ENCODE assay signal across 10 mouse cellular contexts in the genomic region with DNA sequence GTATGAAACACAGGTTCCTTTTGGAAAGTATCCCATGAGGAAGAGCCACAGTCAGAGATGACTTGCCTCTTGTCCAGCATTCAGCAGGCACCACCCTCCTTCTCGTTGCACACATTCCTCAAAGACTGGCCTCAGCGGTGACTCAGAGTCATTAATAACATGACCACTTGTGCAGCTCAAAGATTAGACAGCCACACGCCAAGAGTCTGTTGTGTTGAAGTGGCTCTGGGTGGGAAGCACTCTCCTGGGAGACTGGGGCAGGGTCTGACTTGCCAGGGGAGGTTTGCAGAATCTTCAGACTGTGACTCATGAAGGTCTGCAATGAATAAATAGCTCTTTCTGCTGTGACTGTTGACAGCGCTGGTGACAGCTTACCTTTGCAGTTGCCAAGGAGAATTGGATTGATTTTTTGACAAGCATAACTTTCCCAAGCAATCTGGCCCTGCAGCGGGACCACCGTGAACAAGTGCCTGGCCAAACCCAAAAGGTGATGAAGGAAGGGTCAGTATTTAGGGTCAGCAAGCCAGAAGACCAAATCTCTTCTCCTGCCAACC.
DNase-seq lines count a peak whose midpoint lies in the region; ATAC-seq and TF ChIP-seq lines count a peak whose summit lies in the region.
"Had no signal": no experiment of that assay in that cellular context is flagged by ENCODE, and none has a peak within 500 bp of the region (broad histone marks: within the 10 kb centered on the region; RNA-seq: fewer than 3 reads in every experiment).

No protein-coding gene starts in this region.

- 20% methylated on average over 6 of the region's 6 CpGs for WGBS in heart, adult 2 months
- WGBS in forebrain, embryonic 13.5 days: 77% methylated on average over 6 of the region's 6 CpGs
- WGBS in midbrain, embryonic 11.5 days: 72% methylated on average over 6 of the region's 6 CpGs

- TF ChIP-seq EP300 in heart, adult 2 months (IDR thresholded peaks at IDR 0.05; ENCODE audit: insufficient read depth, low read depth, low read length): peak; percentile 77

- no peak for TF ChIP-seq POLR2A in heart, adult 2 months (IDR thresholded peaks at IDR 0.05; ENCODE audit: insufficient read depth, low read depth, low read length)

- no peak overlapping the region for H3K4me2 ChIP-seq in forebrain, embryonic 13.5 days
- H3K4me2 ChIP-seq in midbrain, embryonic 11.5 days: no peak overlapping the region

- peak; percentile 47 for DNase-seq in gastrocnemius, adult 18-20 months (ENCODE audit: low spot score)
- DNase-seq in gastrocnemius, postnatal 10 days: no peak
- DNase-seq in MN1 (ENCODE audit: low spot score): peak; percentile 88
- peak in 1 of 2 experiments; percentile 60 for DNase-seq in heart, adult 2 months
- DNase-seq in kidney, postnatal 10 days: peak; percentile 44
- no peak for DNase-seq in midbrain, embryonic 11.5 days (ENCODE audit: low spot score, missing footprints)

- H3K36me3 ChIP-seq in heart, adult 2 months (ENCODE audit: control insufficient read depth, insufficient read depth, low read length): peaks cover 3% of the 10 kb centered on the region; the same call in 1 of the 2 replicates
- no peaks in the 10 kb centered on the region for H3K36me3 ChIP-seq in forebrain, embryonic 13.5 days (ENCODE audit: poor library complexity, severe bottlenecking)
- H3K36me3 ChIP-seq in midbrain, embryonic 11.5 days (ENCODE audit: control insufficient read depth, insufficient read depth, low read length): no peaks in the 10 kb centered on the region

- H3K4me3 ChIP-seq in heart, adult 2 months: no peak overlapping the region
- H3K4me3 ChIP-seq in forebrain, embryonic 13.5 days: no peak overlapping the region
- H3K4me3 ChIP-seq in midbrain, embryonic 11.5 days (ENCODE audit: low read depth, low read length): no peak overlapping the region

- H3K27me3 ChIP-seq in heart, adult 2 months (ENCODE audit: control insufficient read depth, insufficient read depth, low read length): no peaks in the 10 kb centered on the region
- 0 out of 2 replicates have a peak, but pooled peaks cover 6% of the 10 kb centered on the region for H3K27me3 ChIP-seq in forebrain, embryonic 13.5 days
- no peaks in the 10 kb centered on the region for H3K27me3 ChIP-seq in midbrain, embryonic 11.5 days (ENCODE audit: control insufficient read depth, insufficient read depth, low read length)

- no peak overlapping the region for H3K9ac ChIP-seq in heart, adult 2 months (ENCODE audit: low read depth, low read length)
- no peak overlapping the region for H3K9ac ChIP-seq in forebrain, embryonic 13.5 days
- no peak overlapping the region for H3K9ac ChIP-seq in midbrain, embryonic 11.5 days (ENCODE audit: low read length)

- ATAC-seq in monocyte, adult 5-6 weeks (replicated peaks; ENCODE audit: insufficient number of reproducible peaks, low FRiP score, low TSS enrichment, poor library complexity, severe bottlenecking): no peak
- no peak for ATAC-seq in forebrain, embryonic 13.5 days
- no peak for ATAC-seq in midbrain, embryonic 11.5 days (ENCODE audit: low FRiP score)
- ATAC-seq: activated CD4-positive, CD25-positive, alpha-beta regulatory T cell, adult 4 months had no signal

- intact Hi-C loops in heart, adult 2 months (cut with DNase I): no loop called here

- no peak for TF ChIP-seq CTCF in heart, adult 2 months (IDR thresholded peaks at IDR 0.05)

- H3K27ac ChIP-seq in heart, adult 2 months: no peak overlapping the region
- no peak overlapping the region for H3K27ac ChIP-seq in forebrain, embryonic 13.5 days
- no peak overlapping the region for H3K27ac ChIP-seq in midbrain, embryonic 11.5 days (ENCODE audit: low read depth, low read length)
- H3K27ac ChIP-seq: macrophage had no signal

- H3K79me2 ChIP-seq in heart, adult 2 months (replicated peaks; ENCODE audit: control insufficient read depth, insufficient read depth, low read length): no peaks in the 10 kb centered on the region

- no peaks in the 10 kb centered on the region for H3K9me3 ChIP-seq in forebrain, embryonic 13.5 days (replicated peaks)
- H3K9me3 ChIP-seq in midbrain, embryonic 11.5 days (ENCODE audit: control insufficient read depth, low read length): no peaks in the 10 kb centered on the region

- peaks cover 2% of the 10 kb centered on the region for H3K4me1 ChIP-seq in heart, adult 2 months (ENCODE audit: control insufficient read depth, insufficient read depth, low read length)
- H3K4me1 ChIP-seq in forebrain, embryonic 13.5 days: peaks cover 9% of the 10 kb centered on the region; the same call in 1 of the 2 replicates
- no peaks in the 10 kb centered on the region for H3K4me1 ChIP-seq in midbrain, embryonic 11.5 days (ENCODE audit: control insufficient read depth, insufficient read depth, low read length)

Comparison
In these comparisons a context has a peak if more than half of its experiments do, and no peak if none do; other contexts are left out.
1. DNase-seq: peak in gastrocnemius, adult 18-20 months (single experiment), MN1 (single experiment) and kidney, postnatal 10 days (single experiment); none in gastrocnemius, postnatal 10 days (single experiment) and midbrain, embryonic 11.5 days (single experiment).